Mouse (Mus musculus) cerebellum, postnatal 25 days (tissue): ENCODE results near the gene Gsta3.
"Not testable (repeated sequence)": the region's sequence is repeated elsewhere in the genome, so short reads cannot be mapped to it uniquely, and the experiment has no call there.

Experiments used
- DNase-seq, 2 experiments: peaks; one replicate each; pipeline ENCODE4 v3.0.0; 2021; ENCODE audit warnings: mixed read lengths in 2 of 2

Gene Gsta3

GRCm38 (mm10) chr1:21239911-21240898 lies at the start of gene Gsta3:
Gene Gsta3 (plus strand): TSS chr1:21240589.
- no peak for DNase-seq

DNA sequence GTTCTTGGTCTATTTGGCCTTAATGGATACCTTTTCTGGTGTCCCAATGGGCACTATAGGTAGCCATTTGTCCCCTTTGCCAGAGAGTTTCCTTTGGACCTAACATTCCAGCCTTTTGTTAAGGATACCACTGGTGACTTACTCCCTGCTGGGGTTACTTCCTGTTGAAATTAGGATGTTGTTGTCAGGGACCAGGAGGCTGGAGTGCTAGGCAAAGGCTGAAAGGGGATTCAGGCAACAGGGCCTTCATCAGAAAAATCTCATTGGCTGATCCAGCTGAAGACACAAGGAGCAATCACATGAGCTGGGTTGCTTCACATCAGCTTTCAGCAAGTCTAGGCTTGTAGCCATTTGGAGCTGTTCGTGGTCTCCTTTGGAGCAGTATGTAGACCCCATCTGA lies 34.1 kb upstream of the Gsta3 start:
- DNase-seq, result no peak

DNA sequence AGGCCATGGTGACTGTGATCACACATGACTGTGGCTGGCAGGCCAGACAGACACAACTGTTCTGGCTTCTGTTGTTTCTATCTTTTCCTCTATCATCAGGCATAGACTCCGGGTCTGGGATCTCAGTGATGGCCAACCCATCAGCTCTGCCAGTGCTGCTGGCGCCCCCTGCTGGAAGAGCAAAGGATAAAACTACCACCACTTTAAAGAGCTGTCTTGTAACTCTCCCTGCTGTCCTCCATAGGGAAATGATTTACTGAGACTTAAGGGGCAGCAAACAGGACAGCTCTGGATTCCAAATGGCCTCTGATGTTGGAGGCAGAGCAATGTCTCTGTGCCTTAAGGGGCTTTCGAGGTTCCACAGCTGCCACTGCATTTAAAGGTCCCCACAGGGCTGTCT lies 26.9 kb upstream of the Gsta3 start:
- not testable (repeated sequence) for DNase-seq

- peak in 1 of 2 experiments; percentile 37 for DNase-seq
These were observed 26.2 kb upstream of the Gsta3 start for GRCm38 (mm10) chr1:21213991-21214692.

- DNase-seq, result peak; percentile 90 to 92
These were observed 21.9 kb upstream of the Gsta3 start, which contains the start of gene Tmem14a for GRCm38 (mm10) chr1:21218489-21218919. Gene Tmem14a (plus strand): TSS chr1:21218575.

DNA sequence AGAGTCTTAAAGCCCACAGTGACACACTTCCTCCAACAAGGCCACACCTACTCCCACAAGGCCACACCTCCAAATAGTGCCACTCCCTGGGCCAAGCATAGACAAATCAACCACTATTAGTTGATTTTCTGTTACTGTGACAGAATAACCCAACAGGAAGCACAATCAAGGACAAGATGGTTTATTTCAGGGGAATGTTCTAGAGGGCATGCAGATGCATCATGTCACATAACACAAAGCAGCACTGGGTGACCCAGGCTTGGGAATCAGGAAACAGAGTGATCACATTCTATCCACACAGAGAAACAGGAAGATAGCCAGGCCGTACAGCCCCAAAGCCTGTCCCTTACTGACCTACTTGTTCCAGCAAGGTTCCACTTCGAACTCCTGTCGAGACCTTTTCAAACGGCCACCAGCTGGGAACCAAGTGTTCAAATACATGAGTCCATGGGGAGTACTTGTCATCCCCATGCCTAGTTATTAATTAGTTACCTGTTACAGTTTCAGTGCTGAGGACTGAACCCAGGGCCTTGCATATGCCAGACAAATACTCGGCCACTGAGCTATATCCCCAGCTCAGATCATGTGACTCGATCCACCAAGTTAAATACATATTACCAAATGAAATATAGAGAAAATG lies 12.5 kb upstream of the Gsta3 start:
- DNase-seq, result no peak

- not testable (repeated sequence) for DNase-seq
These were observed 11.4 kb upstream of the Gsta3 start for GRCm38 (mm10) chr1:21228740-21229722.

DNA sequence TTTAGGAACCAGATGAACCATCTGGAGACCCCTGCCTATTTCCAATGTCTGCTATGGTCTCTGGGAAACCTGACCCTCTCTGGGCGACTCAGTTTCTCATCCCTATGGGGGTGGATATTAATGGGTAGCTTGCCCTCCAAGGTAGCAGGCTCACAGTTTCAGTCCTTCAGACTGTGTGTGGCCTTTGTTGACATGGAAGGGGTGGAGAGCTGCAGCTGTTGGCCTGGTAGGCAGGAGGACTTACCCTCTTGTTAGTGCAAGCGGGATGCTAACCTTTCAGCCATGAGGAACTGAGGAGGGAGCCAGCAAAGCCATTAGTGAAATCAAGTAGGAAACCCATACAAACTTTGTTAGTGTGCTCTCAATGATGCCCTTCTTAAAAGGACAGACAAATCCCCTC lies 10.0 kb upstream of the Gsta3 start:
- DNase-seq, result no peak

- DNase-seq, result no peak
These were observed 8.5 kb upstream of the Gsta3 start for GRCm38 (mm10) chr1:21231744-21232464.

DNA sequence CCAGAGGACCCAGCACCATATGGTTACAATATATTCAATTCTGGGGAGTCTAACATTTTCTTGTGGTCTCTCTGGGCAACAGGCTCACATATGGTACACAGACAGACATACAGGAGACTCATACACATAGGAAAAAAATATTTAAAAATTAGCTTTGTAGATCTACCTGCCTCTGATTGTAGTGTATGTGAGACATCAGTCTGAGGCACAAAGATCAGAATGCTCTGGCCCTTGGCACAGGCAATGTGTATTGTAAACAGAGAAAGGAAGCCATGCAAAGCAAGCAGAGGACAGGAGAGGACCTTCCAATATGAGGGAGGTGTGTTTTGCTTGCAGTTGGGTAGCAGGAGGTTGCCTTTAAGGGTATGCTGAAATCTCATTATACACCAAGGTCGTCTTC lies 7.9 kb upstream of the Gsta3 start:
- no peak for DNase-seq

DNA sequence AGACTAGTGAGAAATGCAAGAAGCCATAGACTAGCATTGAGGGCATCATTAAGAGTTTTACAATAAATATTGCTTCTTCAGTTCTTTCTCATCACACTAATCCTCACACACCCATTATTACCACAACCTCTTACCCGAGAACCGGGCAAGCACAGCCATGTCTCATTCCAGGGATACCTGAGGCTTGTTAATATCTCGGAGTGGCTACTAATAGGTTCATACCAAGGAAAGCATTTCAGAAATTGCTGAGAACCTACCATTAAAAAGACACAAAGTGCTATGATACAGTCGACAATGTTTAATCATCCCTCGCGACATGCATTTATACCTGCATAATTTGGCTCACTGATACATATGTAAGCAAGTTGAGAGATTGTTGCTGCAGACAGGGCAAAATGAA lies 5.0 kb upstream of the Gsta3 start:
- DNase-seq, result no peak

- no peak for DNase-seq
These were observed 707 bp downstream of the Gsta3 start for GRCm38 (mm10) chr1:21241096-21241495.

DNA sequence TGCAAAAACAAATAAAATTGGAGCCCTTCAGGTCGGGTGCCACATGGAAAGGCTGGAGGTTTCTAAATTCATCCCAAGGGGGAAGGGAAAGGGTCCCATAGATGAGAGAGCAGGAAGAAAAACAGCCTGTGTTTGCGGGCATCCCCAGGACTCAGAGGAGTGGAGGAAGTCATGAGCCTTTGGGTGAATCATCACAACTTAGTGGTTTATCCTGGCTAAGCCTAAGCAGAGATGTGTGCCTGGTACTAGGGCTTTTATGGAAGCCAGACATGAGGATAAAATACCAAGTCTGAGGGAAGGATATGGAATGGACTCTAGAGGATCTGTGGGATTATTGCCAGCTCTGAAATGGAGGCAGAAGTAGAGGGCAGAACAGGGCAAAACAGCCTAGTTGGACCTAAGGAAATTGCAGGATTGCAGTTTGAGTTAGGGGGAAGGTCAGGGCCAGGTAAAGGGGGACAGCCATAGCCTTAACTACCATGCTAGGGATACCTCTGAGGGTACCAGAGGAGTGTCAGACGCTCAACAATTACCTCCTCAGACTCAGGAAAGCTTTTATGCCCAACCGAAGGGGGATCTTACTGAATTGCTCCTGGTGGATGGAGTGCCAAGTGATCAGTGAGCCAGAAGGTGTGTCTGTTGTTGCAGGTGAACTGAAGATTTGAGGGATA lies 4.0 kb downstream of the Gsta3 start:
- DNase-seq, result no peak

DNA sequence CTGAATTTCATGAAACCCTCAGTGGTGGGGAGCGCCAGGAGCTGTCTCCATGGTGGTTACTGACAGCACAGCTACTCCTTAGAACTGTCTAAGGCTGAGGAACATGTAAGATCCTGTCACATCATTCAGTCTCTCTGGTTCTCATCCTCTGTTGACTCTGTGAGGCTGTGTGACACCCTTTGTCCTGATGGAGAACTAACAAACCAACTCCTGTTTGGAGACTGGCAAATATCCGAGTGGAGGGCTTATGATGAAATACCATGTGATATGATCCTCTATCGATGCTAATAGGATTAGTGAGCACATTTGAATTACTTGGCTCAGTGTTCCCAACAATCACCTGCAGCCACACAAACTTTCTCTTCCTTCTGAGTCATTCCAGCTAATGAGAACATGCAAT lies 5.7 kb downstream of the Gsta3 start:
- no peak for DNase-seq

DNA sequence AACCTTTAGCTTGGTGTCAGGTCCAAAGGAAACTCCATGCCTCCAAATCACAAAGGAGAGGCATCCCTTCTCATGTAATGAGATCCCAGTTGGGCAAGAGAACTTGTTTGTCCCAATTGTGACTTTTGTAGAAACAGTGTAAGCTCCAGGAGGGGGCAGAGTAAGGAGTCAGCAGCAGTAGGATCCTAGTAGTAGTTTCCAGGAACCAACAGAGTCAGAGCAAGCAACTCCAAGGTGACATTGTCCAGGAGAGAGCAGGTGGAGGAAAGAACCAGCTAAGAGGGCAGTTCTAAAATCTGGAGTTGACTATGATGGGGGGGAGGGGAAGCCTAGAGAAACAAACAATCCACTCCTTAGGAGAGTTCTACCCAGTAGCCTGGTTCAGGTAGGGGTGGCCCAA lies 7.5 kb downstream of the Gsta3 start:
- DNase-seq, result no peak

DNA sequence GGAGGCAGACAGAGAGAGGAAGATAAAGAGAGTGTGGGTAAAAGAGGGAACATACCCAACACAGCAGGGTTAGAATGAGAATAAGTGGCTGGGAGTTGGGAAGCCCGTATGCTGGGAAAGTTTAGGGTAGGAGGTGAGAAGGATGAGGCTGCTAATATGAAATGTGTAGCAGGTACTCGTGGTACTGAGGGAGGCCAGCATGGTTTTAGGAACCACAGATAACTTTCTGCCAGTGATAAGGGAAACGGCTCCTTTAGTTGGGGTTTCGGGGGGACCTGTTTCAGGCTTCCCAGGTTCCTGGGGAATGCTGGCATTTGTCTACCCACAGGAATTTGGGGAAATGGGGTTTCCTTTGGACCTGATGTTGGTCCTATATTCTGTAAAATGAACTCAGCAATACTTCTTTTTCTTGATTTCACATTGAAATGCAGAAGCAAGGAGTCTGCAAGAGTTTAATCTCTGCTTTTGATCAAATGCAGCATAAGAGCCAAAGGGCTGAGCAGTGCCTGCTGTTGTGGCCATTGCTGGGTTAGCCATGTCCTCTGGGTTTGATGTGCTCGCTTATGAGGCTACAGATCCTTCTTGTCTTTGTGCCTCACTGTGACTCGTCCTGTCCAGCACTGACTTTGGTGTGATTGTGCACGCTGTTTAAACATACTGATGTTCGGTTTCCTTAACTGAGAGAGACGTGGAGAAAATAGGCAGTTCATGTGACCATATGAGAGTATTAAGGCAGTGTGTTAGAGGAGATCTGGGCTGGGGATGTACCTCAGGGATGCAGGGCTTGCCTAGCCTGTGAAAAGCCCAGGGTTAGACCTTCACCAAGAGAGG lies 8.4 kb downstream of the Gsta3 start:
- DNase-seq, result no peak

DNA sequence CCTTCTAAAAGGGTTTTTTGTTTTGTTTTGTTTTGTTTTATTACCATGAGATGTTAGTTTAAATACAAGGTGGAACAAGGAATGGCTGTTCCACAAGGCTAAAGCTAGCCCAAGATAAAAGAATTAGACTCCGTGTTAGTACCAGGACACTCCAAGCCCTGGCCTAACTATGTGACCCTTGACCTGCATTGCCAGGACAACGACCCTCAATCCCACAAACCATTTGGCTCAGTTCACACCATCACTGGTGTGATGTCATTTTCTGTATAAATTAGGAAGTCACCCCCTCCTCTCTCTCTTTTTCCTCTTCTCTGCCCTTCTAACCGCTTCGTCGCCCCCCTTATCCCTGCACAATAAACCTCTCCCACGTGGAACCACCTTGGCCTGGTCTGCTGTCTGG lies 11.3 kb downstream of the Gsta3 start:
- DNase-seq, result no peak

- no peak for DNase-seq
These were observed 12.3 kb downstream of the Gsta3 start for GRCm38 (mm10) chr1:21252566-21253302.

DNA sequence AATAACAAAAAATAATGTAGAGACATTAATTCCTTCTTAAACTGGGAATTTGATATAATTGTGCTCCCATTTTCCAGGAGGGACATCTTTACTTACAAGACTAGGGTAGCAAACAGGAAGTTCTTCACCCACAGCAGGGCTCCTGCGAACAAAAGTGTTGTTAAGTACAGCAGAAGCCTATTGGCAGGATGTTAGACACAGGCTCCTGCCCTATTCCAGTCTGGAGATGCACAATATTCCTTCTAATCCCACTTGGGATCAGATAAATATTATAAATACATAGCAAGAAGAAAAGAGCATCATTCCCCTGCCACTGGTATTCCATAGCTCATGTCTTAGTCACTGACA lies 12.9 kb downstream of the Gsta3 start:
- no peak for DNase-seq
